Mouse (Mus musculus): ENCODE measurements around the gene Bdkrb2.

The Bdkrb2 gene

DNA sequence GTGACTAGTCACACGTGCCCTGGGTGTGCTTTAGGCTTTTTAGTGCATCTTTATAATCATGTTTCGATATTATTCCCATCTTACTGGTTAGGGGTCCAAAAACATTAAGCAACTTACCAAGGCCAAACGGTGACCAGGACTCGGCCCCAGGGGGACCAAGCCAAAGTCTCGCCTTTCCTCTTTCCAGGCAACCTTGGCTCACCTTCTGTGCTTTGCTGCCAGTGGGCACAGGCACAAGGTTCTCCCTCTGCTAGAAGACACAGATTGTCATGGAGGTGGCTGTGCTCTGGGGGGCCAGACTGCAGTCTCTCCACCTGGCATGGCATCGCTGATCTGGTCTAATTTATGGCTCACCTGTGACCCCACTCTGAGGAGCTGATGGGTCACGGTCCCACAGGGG is 27.8 kb downstream of the Bdkrb2 start:
- DNase-seq (ENCODE audit: low read depth, low spot score) = no peak

DNA sequence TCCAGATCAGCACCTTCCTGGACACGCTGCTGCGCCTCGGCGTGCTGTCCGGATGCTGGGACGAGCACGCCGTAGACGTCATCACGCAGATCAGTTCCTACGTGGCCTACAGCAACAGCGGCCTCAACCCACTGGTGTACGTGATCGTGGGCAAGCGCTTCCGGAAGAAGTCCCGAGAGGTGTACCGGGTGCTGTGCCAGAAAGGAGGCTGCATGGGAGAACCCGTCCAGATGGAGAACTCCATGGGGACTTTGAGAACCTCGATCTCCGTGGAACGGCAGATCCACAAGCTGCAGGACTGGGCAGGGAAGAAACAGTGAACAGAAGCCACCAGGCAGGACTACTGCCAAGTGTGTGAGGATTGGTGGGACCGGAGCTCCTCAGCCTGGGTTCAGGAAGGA is 29.3 kb downstream of the Bdkrb2 start:
- DNase-seq (ENCODE audit: low read depth, low spot score) = no peak

DNA sequence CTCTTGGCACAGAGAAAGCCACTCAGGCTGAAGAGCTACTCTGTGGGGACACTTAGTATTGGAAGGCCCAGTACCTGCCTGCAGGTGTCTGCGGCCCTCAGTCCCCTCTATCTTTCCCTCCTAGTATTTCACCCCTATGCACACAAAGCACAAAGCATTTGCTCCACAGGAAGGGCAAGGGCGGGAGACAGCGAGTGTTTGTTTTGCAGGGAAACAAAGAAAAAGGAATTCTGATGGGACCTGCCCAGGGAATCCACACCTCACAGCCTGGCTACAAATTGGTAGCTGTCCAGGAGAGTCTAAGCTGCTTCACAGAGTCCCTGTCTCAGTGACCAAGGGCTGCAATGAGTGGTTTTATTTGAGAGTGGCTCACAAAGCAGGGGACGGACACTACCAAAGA is 30.4 kb downstream of the Bdkrb2 start:
- DNase-seq (ENCODE audit: low read depth, low spot score) = no peak

DNA sequence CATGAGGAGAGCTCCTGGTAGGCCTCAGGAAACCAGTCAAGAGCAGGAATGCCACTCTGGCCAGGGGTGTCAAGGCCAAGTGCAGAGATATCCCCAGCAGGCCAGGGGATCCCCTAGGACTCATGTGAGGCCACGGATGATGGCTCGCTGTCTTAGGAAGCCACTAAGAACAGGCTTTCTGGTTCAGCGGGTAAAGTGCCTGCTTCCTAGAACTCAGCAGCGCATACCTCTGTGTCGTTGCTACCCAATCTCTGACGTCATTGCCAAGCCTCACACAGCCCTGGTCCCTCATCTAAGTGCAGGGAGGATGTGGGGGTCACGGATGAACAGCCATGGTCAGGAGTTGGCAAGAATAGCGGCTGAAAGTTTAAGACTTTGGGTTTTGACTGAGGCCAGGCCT is 34.1 kb downstream of the Bdkrb2 start:
- no peak for DNase-seq (ENCODE audit: low read depth, low spot score)

DNA sequence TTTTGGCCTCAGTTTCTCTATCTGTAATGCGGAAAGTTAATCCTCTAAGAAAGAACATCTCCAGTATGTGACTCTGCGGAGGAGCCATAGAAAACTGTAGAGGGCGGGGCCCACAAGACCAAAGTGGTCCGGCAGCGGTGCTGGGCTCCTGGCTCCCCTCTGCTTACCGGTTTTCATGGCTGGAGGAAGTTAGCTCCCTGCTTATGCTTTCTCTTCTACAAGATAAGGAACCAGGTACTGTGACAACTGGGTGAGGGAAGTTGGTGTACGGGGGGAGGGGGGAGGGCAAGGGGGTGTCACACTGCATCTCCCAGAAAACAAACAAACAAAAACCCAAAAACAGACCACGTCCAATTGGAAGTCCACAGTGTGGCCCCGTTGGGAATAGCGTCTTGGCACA is 35.5 kb downstream of the Bdkrb2 start:
- no peak for DNase-seq (ENCODE audit: low read depth, low spot score)

DNA sequence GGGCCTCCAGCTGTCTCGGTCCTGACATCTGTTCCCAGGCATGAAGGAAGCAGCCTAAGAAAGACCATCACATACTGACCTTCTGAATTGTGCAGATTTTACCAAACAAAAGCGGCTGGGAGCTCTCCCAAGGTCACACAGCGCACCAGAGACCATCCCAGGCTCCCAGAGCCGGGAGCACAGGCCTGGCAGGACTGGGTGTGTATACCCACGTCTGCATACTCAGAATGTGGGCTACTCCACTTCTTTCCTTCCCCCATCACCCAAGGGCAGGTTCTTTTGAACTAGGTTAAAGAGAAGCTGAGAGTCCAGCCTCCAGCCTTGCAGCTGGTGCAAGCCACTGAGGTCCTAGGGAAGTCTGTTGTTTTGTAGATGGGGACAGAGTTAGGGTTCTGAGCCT is 36.1 kb downstream of the Bdkrb2 start:
- DNase-seq (ENCODE audit: low read depth, low spot score) = no peak

DNA sequence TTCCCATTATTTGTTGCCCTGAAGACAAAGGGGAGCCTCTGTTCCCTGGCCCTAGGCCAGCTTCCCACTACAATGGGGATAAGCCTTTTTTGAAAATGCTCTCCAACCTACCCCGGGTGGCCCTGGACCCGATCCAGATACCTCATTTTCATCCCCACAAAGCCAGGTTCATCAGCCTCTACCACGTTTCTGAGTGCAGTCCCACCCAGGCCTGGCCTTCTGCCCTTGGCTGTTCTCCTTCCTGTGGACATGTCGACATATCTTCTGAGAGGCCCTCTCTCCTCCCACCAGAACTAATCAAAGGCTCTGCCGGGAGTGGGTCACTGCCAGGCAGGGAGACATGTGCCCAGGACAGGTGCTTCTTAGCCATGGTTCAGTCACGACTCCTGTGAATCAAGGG is 38.6 kb downstream of the Bdkrb2 start:
- no peak for DNase-seq (ENCODE audit: low read depth, low spot score)

DNA sequence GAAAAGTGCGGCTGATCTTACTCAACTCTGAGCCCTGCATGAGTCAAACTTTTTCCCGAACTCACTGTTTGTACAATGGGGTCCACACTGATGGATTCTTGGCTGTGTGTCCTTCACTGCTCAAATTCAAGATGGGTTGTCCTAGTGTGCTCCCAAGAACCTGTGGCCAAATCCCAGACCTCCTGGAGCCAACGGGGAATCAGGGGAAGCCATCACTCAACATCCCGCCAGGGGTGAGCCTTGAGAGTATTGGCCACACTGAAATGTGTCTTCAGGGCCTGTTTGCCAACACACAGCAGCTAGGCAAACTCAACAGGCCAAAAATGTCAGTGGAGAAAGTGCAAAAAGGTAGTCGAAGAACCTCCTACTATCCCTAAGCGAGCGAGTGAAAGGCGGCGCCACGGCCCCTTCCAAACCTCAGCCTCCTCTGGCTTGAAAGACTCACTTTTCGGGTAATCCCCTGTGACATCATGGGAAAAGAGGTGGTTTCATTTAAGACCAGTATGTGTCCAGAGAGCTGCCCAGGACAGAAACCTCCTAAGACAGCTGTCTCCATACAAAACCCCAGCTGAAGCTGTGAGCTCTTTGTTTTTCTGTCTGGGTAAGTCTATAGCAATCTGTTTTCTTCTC is 39.7 kb downstream of the Bdkrb2 start, which contains the start of gene Bdkrb1:
TSS of gene Bdkrb1 (plus strand) at position 505 of the 630 bp plus-strand sequence.
- no peak for DNase-seq (ENCODE audit: low read depth, low spot score)

DNA sequence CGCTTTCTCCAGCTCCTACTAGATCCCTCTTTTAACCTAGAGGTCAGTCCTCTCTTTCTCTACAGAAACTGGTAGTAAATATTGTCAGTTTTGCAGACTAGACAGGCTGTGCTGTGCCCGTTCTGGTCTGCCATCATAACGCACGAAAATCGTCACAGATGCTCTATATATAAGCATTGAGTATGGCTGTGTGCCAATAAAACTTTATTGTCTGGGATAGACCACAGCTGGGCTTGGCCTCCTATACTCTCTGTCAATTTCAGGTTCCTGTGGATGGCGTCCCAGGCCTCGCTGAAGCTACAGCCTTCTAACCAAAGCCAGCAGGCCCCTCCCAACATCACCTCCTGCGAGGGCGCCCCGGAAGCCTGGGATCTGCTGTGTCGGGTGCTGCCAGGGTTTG is 40.9 kb downstream of the Bdkrb2 start:
- no peak for DNase-seq (ENCODE audit: low read depth, low spot score)

DNA sequence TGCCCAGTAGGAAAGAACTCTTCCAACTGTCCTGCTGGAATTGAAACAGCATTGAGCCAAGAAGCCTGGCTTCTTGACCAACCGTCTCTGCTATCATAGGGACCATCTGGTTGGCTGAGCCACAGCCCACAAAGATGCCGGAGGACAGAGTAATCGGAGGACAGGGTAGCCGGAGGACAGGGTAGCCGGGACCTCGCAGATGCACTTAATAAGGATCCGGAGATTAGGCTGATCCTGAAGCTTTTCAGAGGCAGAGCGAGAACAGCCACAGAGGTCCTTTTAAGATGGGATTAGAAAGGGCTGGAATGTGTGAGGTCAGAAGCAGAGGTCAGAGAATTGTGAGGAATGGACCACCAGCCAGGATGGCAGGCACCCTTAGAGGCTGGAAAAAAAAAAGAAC is 42.2 kb downstream of the Bdkrb2 start:
- no peak for DNase-seq (ENCODE audit: low read depth, low spot score)

DNA sequence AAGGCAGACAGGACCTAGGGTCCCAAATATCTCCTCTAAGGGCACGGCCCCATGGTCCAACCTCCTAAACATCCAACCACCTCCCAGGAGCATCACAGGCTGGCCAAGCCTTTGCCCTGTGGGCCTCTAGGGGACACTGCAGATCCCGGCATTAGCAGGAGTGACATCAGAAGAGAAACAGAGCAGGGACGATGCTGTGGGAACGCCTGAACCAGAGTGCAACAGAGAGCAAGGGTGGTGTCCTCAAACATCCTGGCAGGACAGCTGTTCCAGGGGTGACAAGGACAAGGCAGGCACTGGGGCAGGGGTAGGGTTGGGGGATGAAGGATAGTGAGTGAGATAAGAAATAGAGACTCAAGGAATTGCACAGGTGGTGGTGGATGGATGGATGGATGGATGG is 43.9 kb downstream of the Bdkrb2 start:
- no peak for DNase-seq (ENCODE audit: low read depth, low spot score)

DNA sequence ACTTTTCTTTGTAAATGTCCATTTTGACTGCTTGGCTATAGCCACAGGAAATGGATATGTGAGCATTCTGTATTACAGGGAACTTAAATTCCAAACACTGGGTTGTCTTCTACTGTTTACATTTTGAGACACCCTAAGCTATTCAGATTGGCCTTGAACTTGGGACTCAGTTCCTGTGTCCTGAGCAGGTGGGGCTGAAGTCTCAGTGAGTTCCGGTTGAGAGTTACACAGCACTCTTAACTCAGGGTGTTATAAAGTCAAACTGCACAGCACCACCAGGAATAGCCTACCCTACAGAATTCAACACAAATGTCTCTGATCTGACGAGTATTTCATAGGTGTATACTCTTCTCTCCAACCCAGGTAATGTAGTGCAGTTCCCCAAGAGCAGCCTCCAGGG is 48.0 kb downstream of the Bdkrb2 start:
- DNase-seq (ENCODE audit: low read depth, low spot score) = no peak

DNA sequence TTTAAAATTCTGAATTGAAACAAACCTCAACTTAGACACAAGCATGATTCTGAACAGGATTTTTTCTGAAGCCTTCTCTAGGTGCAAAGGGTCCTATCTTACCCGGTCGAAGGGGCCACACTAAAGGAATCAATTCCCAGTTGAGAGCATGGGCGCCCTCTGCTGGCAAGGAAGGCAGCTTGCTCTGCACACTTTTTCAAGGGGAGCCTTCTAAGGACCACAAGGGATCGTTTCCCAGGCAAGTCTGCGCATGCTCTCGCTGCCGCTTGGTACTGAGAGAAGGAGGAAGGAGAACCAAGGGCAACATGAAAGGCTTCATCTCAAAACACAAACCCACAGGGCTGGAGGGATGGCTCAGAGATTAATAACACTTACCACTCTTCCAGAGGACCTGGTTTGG is 48.7 kb downstream of the Bdkrb2 start:
- no peak for DNase-seq (ENCODE audit: low read depth, low spot score)

DNA sequence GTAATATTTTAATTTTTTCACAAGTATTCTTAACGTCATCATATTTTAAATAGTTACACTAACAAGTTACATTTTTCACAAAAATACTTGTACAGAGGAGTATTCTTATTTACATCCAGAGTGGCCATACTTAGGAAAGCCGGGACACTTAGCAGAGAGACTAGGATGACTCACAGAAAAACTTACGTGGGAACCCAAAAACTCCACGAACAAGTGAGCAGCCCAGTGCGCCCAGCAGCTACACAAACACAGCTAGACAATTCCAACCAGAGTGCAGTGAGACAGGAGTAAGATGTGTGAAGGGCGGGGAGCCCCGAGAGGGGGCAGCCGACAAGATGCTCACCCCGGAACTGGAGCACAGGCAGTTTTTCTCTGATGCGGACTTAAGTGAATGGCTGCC is 50.5 kb downstream of the Bdkrb2 start:
- DNase-seq (ENCODE audit: low read depth, low spot score) = no peak

DNA sequence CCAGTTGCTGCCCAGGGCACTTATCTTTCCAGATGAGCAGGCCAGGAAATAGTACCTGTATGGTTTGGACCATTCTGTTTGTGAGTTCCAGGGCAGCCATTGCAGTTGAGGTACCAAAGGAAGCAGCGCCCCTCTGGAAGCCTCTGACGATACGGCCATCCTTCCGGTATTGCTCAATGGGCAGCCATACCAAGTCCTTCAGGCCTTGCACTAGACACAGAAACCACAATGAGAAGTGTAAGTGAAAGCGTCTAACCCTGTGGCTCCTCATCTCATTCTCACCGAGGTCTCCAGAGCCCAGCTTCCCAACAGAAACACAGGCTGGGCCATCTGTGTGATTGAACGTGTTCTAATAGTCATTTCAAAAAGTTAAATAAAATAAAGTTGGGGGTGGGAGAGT is 59.0 kb downstream of the Bdkrb2 start:
- DNase-seq (ENCODE audit: low read depth, low spot score) = no peak

DNA sequence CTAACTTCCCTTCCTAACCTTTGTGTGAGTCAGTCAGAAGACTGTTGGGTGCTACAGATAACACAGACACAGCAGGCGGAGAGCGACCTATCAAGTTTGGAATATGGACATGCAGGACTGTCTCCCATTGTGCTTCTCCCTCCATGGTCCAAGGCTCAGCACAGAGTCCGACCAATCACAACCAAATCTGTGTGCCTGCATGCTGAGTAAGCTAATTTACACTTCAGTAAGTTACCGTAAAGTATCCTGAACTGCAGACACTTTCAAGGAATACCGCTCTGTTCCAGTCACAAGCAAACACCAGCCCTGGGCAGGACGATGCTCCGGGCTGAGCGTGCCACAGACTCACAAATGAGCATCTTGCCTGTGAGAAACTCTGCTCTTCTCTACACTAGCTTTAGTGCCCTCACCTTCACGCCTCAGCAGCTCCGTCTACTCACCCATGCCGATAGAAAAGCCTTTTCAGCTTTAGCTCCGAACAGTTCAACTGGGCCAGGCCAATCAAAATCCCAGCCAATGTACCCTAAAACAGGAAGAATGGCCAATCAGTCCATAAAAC is 60.0 kb downstream of the Bdkrb2 start:
- no peak for DNase-seq (ENCODE audit: low read depth, low spot score)

DNA sequence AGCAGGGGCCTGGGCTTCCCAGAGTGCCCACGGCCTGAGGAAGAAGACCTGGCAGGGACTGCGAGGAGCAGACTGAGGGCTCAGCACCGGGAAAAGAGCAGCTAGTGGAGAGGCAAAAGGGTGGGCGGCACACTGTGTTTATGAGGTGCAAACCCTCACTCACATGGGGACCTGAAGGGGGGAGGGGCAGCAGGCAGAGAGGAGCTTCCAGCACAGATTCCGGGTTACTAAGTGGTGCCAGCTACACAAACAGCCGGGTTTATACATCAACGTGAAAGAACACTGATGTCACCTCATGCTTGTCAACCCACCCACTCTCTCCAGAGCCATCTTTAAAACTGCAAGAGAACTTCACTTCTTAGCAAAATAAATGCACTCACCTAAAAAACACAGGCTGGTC is 62.8 kb downstream of the Bdkrb2 start:
- no peak for DNase-seq (ENCODE audit: low read depth, low spot score)

DNA sequence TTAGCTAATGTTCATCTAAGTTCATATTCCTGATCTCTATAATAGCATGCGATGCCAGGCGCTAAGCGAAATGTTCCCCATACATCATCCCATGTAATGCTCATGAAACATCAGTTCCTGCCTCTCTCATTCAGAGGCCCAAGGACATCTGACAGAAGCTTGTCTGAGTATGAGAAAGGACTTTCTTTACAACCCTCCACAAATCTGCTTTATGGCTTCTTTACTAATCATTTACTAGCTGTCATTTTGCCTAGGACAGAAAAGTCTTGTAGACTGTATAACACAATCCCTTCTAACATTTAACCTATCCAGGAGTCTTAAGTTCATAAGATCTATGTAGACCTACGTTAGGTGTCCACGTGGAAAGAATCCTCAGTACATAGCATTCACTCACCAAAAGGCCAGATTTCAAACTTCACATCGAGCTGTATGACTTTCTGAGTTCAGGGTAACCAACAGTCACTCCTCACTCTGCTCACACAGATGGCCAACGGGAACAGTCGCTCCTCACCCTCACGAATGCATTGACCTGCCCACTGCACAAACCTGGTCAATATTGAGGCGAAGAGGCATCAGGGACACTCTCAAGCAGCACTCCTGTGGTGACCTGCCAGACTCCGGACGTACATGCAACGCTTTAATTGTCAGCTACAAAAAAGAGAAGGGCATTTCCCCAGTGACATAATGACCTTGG is 71.5 kb downstream of the Bdkrb2 start:
- no peak for DNase-seq (ENCODE audit: low read depth, low spot score)

DNA sequence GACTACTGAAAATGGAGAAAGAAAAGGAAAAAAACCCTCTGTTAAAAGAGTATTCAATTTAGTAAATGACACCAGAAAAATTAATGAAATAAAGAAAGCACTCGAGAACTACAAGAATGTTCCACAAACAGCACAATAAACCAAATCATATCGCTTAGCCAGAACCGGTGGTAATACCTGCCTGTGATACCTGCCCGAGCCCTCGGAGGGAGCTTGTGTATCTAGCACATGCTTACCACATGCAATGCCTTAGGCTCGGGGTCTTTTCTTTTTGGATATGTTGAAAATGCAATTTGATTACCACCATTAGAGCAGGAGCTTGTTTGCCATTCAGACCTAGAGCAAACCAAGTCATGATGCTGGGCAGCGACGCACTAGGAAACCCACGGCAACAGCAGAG is 73.5 kb downstream of the Bdkrb2 start:
- no peak for DNase-seq (ENCODE audit: low read depth, low spot score)

DNA sequence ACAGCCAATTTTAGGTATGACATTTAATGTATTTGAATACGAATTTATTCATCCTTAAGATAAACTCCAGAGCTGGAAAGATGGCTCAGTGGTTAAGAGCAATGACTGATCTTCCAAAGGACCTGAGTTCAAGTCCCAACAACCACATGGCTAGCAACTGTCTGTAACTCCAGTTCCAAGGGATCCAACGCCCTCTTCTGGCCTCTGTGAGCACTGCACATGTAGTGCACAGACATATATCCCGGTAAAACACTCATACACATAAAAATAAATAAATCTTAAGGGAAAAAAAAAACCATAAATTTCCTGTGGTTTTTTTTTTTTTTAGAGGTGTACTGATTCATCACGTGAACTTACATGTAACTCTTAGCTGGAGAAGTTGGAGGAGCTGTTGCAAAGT is 74.5 kb downstream of the Bdkrb2 start:
- DNase-seq (ENCODE audit: low read depth, low spot score) = no peak

DNA sequence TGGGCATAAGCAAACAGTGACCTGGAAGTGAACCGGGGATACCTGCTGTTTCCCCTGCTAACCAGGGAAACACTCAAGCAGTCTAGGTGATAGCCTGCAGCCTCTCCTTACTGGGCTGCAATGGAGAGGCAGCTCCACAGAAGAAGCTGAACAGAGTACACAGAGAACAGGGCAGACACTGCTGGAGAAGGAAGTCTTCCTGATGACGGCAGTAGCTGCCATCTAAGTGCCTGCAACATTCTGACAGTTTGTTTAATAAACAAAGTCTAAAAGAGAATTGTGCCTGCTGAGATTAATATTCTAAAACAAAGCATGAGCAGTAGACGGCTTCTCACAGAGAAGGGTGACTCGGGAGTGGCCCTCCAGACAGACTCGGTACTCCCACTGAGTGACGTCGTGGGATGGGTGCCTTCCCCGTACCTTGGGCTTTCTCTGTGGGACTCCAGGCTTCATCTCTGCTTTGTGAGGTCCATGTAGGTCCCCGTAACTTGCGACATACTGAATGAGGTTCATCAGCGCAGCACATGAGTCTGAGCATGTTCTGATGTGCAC is 79.8 kb downstream of the Bdkrb2 start:
- no peak for DNase-seq (ENCODE audit: low read depth, low spot score)

Measured in skeletal muscle tissue, adult 2 months (tissue).